Mouse (Mus musculus): ENCODE measurements at regions not wholly inside any gene's neighbourhood (a gene's known extent, or its start where the extent isn't known, plus 50 kb on each side); places are given as distances from the start of the nearest gene placed in this dataset.

DNA sequence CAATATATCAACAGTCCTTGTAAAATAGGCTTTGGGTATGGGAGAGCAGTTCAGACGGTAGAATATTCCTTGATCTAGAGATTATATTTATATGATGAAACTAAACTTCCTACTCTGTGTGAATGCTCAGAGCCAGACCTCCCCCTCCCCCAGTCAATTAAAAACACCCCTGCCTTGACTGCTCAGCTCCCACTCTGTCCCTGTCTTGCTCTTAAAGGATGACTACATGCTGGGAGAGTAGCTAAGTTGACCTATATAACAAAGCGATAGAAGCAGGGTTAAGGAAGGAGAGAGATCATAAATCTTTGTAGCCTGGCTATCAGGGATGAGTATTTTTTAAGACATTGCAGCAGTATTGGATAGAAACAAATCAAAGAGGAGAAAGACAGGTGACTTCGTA lies 875.4 kb upstream of the Gm7489 start:
- Histone ChIP-seq H3K27ac (replicated peaks) (no peak overlapping the region), H3K27me3 (no peaks in the 10 kb centered on the region), H3K36me3 (no peaks in the 10 kb centered on the region), H3K4me2 (replicated peaks) (no peak overlapping the region), H3K9ac (no peak overlapping the region), H3K9me3 (replicated peaks) (no peaks in the 10 kb centered on the region), H3K4me1 (no peaks in the 10 kb centered on the region), H3K4me3 (replicated peaks) (no peak overlapping the region)
- WGBS, result 83% methylated on average over 3 of the region's 3 CpGs
- ATAC-seq (ENCODE audit: insufficient number of reproducible peaks, low FRiP score, low TSS enrichment, low read depth), result no peak

Measured in embryonic facial prominence, embryonic 15.5 days (tissue).